Mouse (Mus musculus): ENCODE data around the gene Ptprh. TPM values are rescaled to one million over a fixed set of nuclear protein-coding genes. Genes with fewer than 3 reads are reported as not detected.
"Not testable (repeated sequence)": the region's sequence is repeated elsewhere in the genome, so short reads cannot be mapped to it uniquely, and the experiment has no call there.

Gene Ptprh
- polyA plus RNA-seq, 1 experiment: not detected

- TF ChIP-seq TAL1 (IDR thresholded peaks at IDR 0.05; ENCODE audit: low read length): no peak
- TF ChIP-seq GATA1 (IDR thresholded peaks at IDR 0.05; ENCODE audit: low read length): no peak
- H3K36me3 ChIP-seq (ENCODE audit: control insufficient read depth): no peaks in the 10 kb centered on the region
- H3K9me3 ChIP-seq (ENCODE audit: control insufficient read depth, low read length): no peaks in the 10 kb centered on the region
- H3K27me3 ChIP-seq (ENCODE audit: control insufficient read depth): peaks cover 2% of the 10 kb centered on the region; the same call in 1 of the 2 replicates
- H3K4me3 ChIP-seq (replicated peaks): no peak overlapping the region
- peaks cover 4% of the 10 kb centered on the region for H3K4me1 ChIP-seq (ENCODE audit: control insufficient read depth)
Measured at GRCm38 (mm10) chr7:4612956-4613355, 9.1 kb upstream of the Ptprh start.

GRCm38 (mm10) chr7:4612386-4612785 is 8.5 kb upstream of the Ptprh start:
- Histone ChIP-seq H3K4me3 (replicated peaks) (no peak overlapping the region), H3K36me3 (ENCODE audit: control insufficient read depth) (no peaks in the 10 kb centered on the region), H3K27me3 (ENCODE audit: control insufficient read depth) (0 out of 2 replicates have a peak, but pooled peaks cover 2% of the 10 kb centered on the region), H3K4me1 (ENCODE audit: control insufficient read depth) (peaks cover 4% of the 10 kb centered on the region), H3K9me3 (ENCODE audit: control insufficient read depth, low read length) (no peaks in the 10 kb centered on the region)
- no peak for TF ChIP-seq GATA1 (IDR thresholded peaks at IDR 0.05; ENCODE audit: low read length)
- TF ChIP-seq TAL1 (IDR thresholded peaks at IDR 0.05; ENCODE audit: low read length): no peak

DNA sequence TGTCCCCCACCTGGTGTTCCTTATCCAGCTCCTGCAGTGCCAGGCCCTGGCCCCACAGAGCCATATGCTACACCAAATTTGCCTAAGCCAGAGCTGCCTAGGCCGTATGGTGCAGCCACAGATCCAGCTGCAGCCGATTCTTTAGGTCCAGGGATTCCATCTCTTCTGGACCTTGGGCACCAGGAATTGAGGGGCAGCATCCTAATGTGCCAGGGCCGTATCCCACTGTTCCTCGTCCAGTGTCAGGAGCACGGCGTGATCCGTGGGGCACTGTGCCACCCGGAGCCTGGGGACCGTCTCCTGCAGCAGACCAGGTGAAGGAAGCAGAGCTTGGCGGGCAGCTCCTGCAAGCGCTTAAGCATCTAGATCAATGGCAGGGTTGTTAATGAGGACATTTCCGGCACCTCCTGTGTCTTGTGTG is 8.1 kb upstream of the Ptprh start:
- Histone ChIP-seq H3K9me3 (ENCODE audit: control insufficient read depth, low read length) (no peaks in the 10 kb centered on the region), H3K4me1 (ENCODE audit: control insufficient read depth) (peaks cover 4% of the 10 kb centered on the region), H3K36me3 (ENCODE audit: control insufficient read depth) (no peaks in the 10 kb centered on the region), H3K4me3 (replicated peaks) (no peak overlapping the region), H3K27me3 (ENCODE audit: control insufficient read depth) (0 out of 2 replicates have a peak, but pooled peaks cover 2% of the 10 kb centered on the region)
- TF ChIP-seq GATA1 (IDR thresholded peaks at IDR 0.05; ENCODE audit: low read length) (no peak), TAL1 (IDR thresholded peaks at IDR 0.05; ENCODE audit: low read length) (no peak)

- TF ChIP-seq GATA1 (IDR thresholded peaks at IDR 0.05; ENCODE audit: low read length) (no peak), TAL1 (IDR thresholded peaks at IDR 0.05; ENCODE audit: low read length) (no peak)
- no peaks in the 10 kb centered on the region for H3K36me3 ChIP-seq (ENCODE audit: control insufficient read depth)
- peaks cover 4% of the 10 kb centered on the region for H3K4me1 ChIP-seq (ENCODE audit: control insufficient read depth)
Measured at GRCm38 (mm10) chr7:4611511-4611910, 7.7 kb upstream of the Ptprh start.

DNA sequence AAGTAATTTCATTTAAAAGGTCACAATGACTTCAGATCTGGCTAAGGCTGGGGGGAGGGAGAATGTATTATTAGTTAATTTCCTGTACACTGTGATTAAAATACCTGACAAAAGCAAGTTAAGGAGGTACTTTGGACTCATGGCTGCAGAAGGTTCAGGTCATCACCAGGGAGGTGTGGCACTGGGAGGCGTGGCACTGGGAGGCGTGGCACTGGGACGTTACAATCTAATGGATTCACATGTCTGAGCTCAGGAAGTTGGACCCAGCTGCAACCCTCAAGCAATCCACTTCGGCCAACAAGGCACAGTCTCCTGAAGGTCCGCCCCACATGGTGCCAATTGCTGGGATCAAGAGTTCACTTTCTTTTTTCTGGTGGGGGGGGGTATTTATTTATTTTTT is 4.2 kb upstream of the Ptprh start:
- Histone ChIP-seq H3K27me3 (ENCODE audit: control insufficient read depth) (0 out of 2 replicates have a peak, but pooled peaks cover 2% of the 10 kb centered on the region), H3K9me3 (ENCODE audit: control insufficient read depth, low read length) (no peaks in the 10 kb centered on the region), H3K36me3 (ENCODE audit: control insufficient read depth) (no peaks in the 10 kb centered on the region), H3K4me1 (ENCODE audit: control insufficient read depth) (peaks cover 2% of the 10 kb centered on the region; the same call in 1 of the 2 replicates), H3K4me3 (replicated peaks) (no peak overlapping the region)
- TF ChIP-seq TAL1 (IDR thresholded peaks at IDR 0.05; ENCODE audit: low read length) (no peak), GATA1 (IDR thresholded peaks at IDR 0.05; ENCODE audit: low read length) (no peak)

More at GRCm38 (mm10) chr7:4611511-4611910, 7.7 kb upstream of the Ptprh start:
- no peaks in the 10 kb centered on the region for H3K9me3 ChIP-seq (ENCODE audit: control insufficient read depth, low read length)
- H3K4me3 ChIP-seq (replicated peaks): no peak overlapping the region
- H3K27me3 ChIP-seq (ENCODE audit: control insufficient read depth): 0 out of 2 replicates have a peak, but pooled peaks cover 2% of the 10 kb centered on the region

DNA sequence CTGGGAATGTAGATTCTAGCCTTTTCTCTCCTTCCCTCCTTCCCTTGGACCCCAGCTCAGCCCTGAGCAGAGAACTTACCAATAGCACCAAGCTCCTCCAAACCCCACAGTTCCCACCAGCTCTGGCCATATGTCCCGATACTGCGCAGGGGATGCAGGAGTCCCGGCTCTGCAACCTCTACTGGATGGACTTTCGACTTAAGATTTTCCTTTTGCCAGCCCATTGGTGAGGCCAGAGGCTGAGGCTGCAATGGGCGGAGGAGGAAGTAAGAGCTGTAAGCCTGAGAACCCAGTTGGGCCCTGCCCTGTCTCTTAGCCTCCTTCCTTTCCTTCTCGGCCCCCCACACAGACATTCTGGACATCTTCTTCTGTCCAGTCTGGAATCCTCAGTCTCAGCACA is 872 bp downstream of the Ptprh start:
- TF ChIP-seq GATA1 (IDR thresholded peaks at IDR 0.05; ENCODE audit: low read length) (no peak), TAL1 (IDR thresholded peaks at IDR 0.05; ENCODE audit: low read length) (no peak)
- peaks cover under 1% of the 10 kb centered on the region; the same call in 1 of the 2 replicates for H3K4me1 ChIP-seq (ENCODE audit: control insufficient read depth)
- H3K4me3 ChIP-seq (replicated peaks): no peak overlapping the region
- H3K36me3 ChIP-seq (ENCODE audit: control insufficient read depth): no peaks in the 10 kb centered on the region
- H3K27me3 ChIP-seq (ENCODE audit: control insufficient read depth): no peaks in the 10 kb centered on the region
- no peaks in the 10 kb centered on the region for H3K9me3 ChIP-seq (ENCODE audit: control insufficient read depth, low read length)

- not testable (repeated sequence) for H3K27me3 ChIP-seq (ENCODE audit: control insufficient read depth); H3K4me3 ChIP-seq (replicated peaks); H3K4me1 ChIP-seq (ENCODE audit: control insufficient read depth); H3K36me3 ChIP-seq (ENCODE audit: control insufficient read depth); H3K9me3 ChIP-seq (ENCODE audit: control insufficient read depth, low read length)
Measured at GRCm38 (mm10) chr7:4597046-4597445, 6.8 kb downstream of the Ptprh start.

GRCm38 (mm10) chr7:4581481-4581880 is 22.4 kb downstream of the Ptprh start:
- H3K4me1 ChIP-seq (ENCODE audit: control insufficient read depth); H3K9me3 ChIP-seq (ENCODE audit: control insufficient read depth, low read length); H3K4me3 ChIP-seq (replicated peaks); H3K27me3 ChIP-seq (ENCODE audit: control insufficient read depth); H3K36me3 ChIP-seq (ENCODE audit: control insufficient read depth): not testable (repeated sequence)

DNA sequence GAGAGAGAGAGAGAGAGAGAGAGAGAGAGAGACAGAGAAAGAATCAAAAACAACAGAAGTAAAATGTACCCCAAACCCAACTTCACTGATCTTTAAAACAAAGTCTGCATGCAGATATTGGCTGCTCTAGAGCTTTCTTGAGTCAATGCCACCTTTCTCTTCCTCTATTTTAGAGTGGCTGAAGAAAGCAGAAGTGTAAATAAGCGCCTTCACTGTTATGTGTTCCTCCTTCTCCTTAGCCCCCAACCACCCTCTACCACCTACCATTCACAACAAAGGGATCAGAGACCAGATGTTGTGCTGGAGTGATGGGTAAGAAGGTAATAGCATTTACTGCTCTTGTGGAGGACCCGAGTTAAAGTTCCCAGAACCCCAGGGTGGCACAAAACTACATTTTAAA is 31.5 kb downstream of the Ptprh start:
- H3K4me1 ChIP-seq (ENCODE audit: control insufficient read depth); H3K27me3 ChIP-seq (ENCODE audit: control insufficient read depth); H3K4me3 ChIP-seq (replicated peaks); H3K9me3 ChIP-seq (ENCODE audit: control insufficient read depth, low read length); H3K36me3 ChIP-seq (ENCODE audit: control insufficient read depth): not testable (repeated sequence)

DNA sequence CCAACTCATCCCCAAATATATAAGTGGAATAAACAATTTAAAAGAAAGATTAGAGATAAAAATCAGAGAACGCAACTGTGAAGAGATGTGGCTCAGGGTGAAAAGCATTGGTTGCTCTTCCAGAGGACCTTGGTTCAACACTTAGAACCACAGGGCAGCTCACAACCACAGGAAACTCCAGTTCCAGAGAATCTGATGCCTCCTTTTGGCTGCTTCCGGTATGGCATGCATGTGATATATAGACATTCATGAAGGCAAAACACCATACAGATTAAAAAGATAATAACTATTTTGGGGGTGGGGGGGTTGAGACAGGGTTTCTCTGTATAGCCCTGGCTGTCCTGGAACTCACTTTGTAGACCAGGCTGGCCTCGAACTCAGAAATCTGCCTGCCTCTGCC is 41.2 kb downstream of the Ptprh start:
- Histone ChIP-seq H3K27me3 (ENCODE audit: control insufficient read depth) (no peaks in the 10 kb centered on the region), H3K4me3 (replicated peaks) (no peak overlapping the region), H3K4me1 (ENCODE audit: control insufficient read depth) (no peaks in the 10 kb centered on the region), H3K9me3 (ENCODE audit: control insufficient read depth, low read length) (no peaks in the 10 kb centered on the region), H3K36me3 (ENCODE audit: control insufficient read depth) (no peaks in the 10 kb centered on the region)
- no peak for TF ChIP-seq TAL1 (IDR thresholded peaks at IDR 0.05; ENCODE audit: low read length)
- TF ChIP-seq GATA1 (IDR thresholded peaks at IDR 0.05; ENCODE audit: low read length): no peak

Measured in erythroblast, embryonic 14.5 days (primary cell).